ENCODE assay signal across 16 mouse cellular contexts in the genomic region with DNA sequence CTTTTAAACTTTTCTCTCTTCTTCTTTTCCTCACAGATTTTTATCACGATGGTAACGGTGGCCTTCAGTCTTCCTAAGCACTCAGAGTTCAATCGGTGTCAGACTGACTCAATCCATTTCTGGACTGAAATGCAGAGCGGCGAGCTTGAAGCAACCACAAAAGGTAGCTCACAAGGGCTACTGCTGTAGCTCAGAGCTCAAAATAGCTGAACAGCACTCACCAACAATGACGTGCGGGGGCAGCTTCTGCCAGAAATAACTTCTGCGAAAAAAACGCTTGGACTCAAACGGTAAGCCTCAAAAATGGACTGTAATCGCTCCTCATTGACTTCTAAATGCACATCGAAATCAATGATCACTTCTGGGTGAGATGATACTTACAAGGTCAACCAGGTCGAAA.
DNase-seq lines count a peak whose midpoint lies in the region; ATAC-seq and TF ChIP-seq lines count a peak whose summit lies in the region.
"Had no signal": no experiment of that assay in that cellular context is flagged by ENCODE, and none has a peak within 500 bp of the region (broad histone marks: within the 10 kb centered on the region; RNA-seq: fewer than 3 reads in every experiment).

No protein-coding gene starts in this region.

- H3K27ac ChIP-seq in forebrain, postnatal 0 days (ENCODE audit: low read depth, low read length) = peak overlapping the region; percentile 15; the same call in 1 of the 2 replicates
- H3K27ac ChIP-seq in forebrain, embryonic 11.5 days (ENCODE audit: low read depth, low read length) = no peak overlapping the region
- H3K27ac ChIP-seq in heart, embryonic 13.5 days (replicated peaks) = peak overlapping the region; percentile 98
- H3K27ac ChIP-seq in layer of hippocampus, adult 2 months = no peak overlapping the region
- H3K27ac ChIP-seq: embryonic facial prominence, embryonic 15.5 days; forebrain, embryonic 13.5 days; hindbrain, embryonic 15.5 days; lung, embryonic 15.5 days; neural tube, embryonic 12.5 days had no signal

- no peaks in the 10 kb centered on the region for H3K9me3 ChIP-seq in forebrain, postnatal 0 days (ENCODE audit: low read length)
- H3K9me3 ChIP-seq in forebrain, embryonic 11.5 days (ENCODE audit: control insufficient read depth, low read length) = no peaks in the 10 kb centered on the region
- H3K9me3 ChIP-seq in heart, embryonic 13.5 days = no peaks in the 10 kb centered on the region
- H3K9me3 ChIP-seq: embryonic facial prominence, embryonic 15.5 days; forebrain, embryonic 13.5 days; hindbrain, embryonic 15.5 days; lung, embryonic 15.5 days; neural tube, embryonic 12.5 days had no signal

- peaks cover 11% of the 10 kb centered on the region for H3K4me1 ChIP-seq in forebrain, postnatal 0 days (ENCODE audit: insufficient read depth)
- H3K4me1 ChIP-seq in forebrain, embryonic 11.5 days (replicated peaks; ENCODE audit: control insufficient read depth, insufficient read depth, low read length) = no peaks in the 10 kb centered on the region
- H3K4me1 ChIP-seq in heart, embryonic 13.5 days = peaks cover 58% of the 10 kb centered on the region
- H3K4me1 ChIP-seq: embryonic facial prominence, embryonic 15.5 days; forebrain, embryonic 13.5 days; lung, embryonic 15.5 days; neural tube, embryonic 12.5 days had no signal

- TF ChIP-seq CTCF in forebrain, postnatal 0 days (IDR thresholded peaks at IDR 0.05; ENCODE audit: low read depth) = no peak
- TF ChIP-seq CTCF in layer of hippocampus, adult 2 months (conservative IDR thresholded peaks at IDR 0.05) = no peak

- no peaks in the 10 kb centered on the region for H3K36me3 ChIP-seq in forebrain, postnatal 0 days (ENCODE audit: insufficient read depth)
- no peaks in the 10 kb centered on the region for H3K36me3 ChIP-seq in forebrain, embryonic 11.5 days (ENCODE audit: control insufficient read depth, insufficient read depth, low read length)
- no peaks in the 10 kb centered on the region for H3K36me3 ChIP-seq in heart, embryonic 13.5 days
- H3K36me3 ChIP-seq: embryonic facial prominence, embryonic 15.5 days; hindbrain, embryonic 15.5 days; lung, embryonic 15.5 days; neural tube, embryonic 12.5 days had no signal

- 79% methylated on average over 13 of the region's 13 CpGs for WGBS in forebrain, postnatal 0 days
- WGBS in forebrain, embryonic 11.5 days = 91% methylated on average over 13 of the region's 13 CpGs
- WGBS in heart, embryonic 13.5 days = 38% methylated on average over 13 of the region's 13 CpGs

- H3K4me3 ChIP-seq in forebrain, postnatal 0 days (ENCODE audit: low read depth, low read length) = no peak overlapping the region
- no peak overlapping the region for H3K4me3 ChIP-seq in forebrain, embryonic 11.5 days (ENCODE audit: low read depth, low read length)
- H3K4me3 ChIP-seq in heart, embryonic 13.5 days = no peak overlapping the region
- no peak overlapping the region for H3K4me3 ChIP-seq in layer of hippocampus, adult 2 months
- H3K4me3 ChIP-seq: embryonic facial prominence, embryonic 15.5 days; forebrain, embryonic 13.5 days; hindbrain, embryonic 15.5 days; lung, embryonic 15.5 days; neural tube, embryonic 12.5 days had no signal

- no peaks in the 10 kb centered on the region for H3K27me3 ChIP-seq in forebrain, postnatal 0 days (ENCODE audit: insufficient read depth, low read length)
- H3K27me3 ChIP-seq in forebrain, embryonic 11.5 days (ENCODE audit: control insufficient read depth, insufficient read depth, low read length) = no peaks in the 10 kb centered on the region
- H3K27me3 ChIP-seq in heart, embryonic 13.5 days (replicated peaks) = no peaks in the 10 kb centered on the region
- H3K27me3 ChIP-seq: embryonic facial prominence, embryonic 15.5 days; forebrain, embryonic 13.5 days; hindbrain, embryonic 15.5 days; lung, embryonic 15.5 days; neural tube, embryonic 12.5 days had no signal

- H3K4me2 ChIP-seq in forebrain, postnatal 0 days (ENCODE audit: low read depth) = no peak overlapping the region
- no peak overlapping the region for H3K4me2 ChIP-seq in forebrain, embryonic 11.5 days (ENCODE audit: low read depth, low read length, severe bottlenecking)
- H3K4me2 ChIP-seq in heart, embryonic 13.5 days = peak overlapping the region; percentile 53
- H3K4me2 ChIP-seq: embryonic facial prominence, embryonic 15.5 days; forebrain, embryonic 13.5 days; hindbrain, embryonic 15.5 days; liver, embryonic 11.5 days; lung, embryonic 15.5 days; neural tube, embryonic 12.5 days had no signal

- H3K9ac ChIP-seq in forebrain, postnatal 0 days = no peak overlapping the region
- H3K9ac ChIP-seq in forebrain, embryonic 11.5 days (ENCODE audit: low read length) = no peak overlapping the region
- peak overlapping the region; percentile 75 for H3K9ac ChIP-seq in heart, embryonic 13.5 days
- H3K9ac ChIP-seq: embryonic facial prominence, embryonic 15.5 days; forebrain, embryonic 13.5 days; hindbrain, embryonic 15.5 days; lung, embryonic 15.5 days; neural tube, embryonic 12.5 days had no signal

- no peak for ATAC-seq in forebrain, postnatal 0 days
- ATAC-seq in forebrain, embryonic 11.5 days (replicated peaks; ENCODE audit: low FRiP score) = no peak
- no peak for ATAC-seq in heart, embryonic 13.5 days (ENCODE audit: extremely low read depth, insufficient number of reproducible peaks, low FRiP score, low TSS enrichment)
- ATAC-seq: forebrain, embryonic 13.5 days had no signal

- DNase-seq in forebrain, postnatal 0 days = no peak
- no peak for DNase-seq in forebrain, embryonic 11.5 days (ENCODE audit: low spot score)
- DNase-seq in right cerebral cortex, adult 2 months (ENCODE audit: low spot score in 2 of 2) = peak; percentile 70 to 72
- no peak for DNase-seq in right cerebral cortex, postnatal 25 days
- no peak for DNase-seq in embryo, embryonic 11 days
- no peak for DNase-seq in layer of hippocampus, adult 2 months (ENCODE audit: low spot score in 2 of 2)
- DNase-seq: adrenal gland, postnatal 25 days; kidney, adult 2 months; kidney, postnatal 4 days had no signal

Comparison
In these comparisons a context has a peak if more than half of its experiments do, and no peak if none do; other contexts are left out.
1. DNase-seq: peak in right cerebral cortex, adult 2 months (2 of 2); none in forebrain, postnatal 0 days (single experiment), forebrain, embryonic 11.5 days (single experiment), right cerebral cortex, postnatal 25 days (single experiment), embryo, embryonic 11 days (single experiment) and layer of hippocampus, adult 2 months (0 of 2).
2. H3K27ac ChIP-seq: peak in forebrain, postnatal 0 days (single experiment) and heart, embryonic 13.5 days (single experiment); none in forebrain, embryonic 11.5 days (single experiment) and layer of hippocampus, adult 2 months (single experiment).